Mouse (Mus musculus) C2C12 (cell line): Measurements from ENCODE around the gene Sparc. TPM values are rescaled to one million over a fixed set of nuclear protein-coding genes. Genes with fewer than 3 reads are reported as not detected.

Experiments used
- H3K27me3 ChIP-seq: one replicate; pipeline ENCODE4 v1.6.1; 2011; ENCODE audit not compliant: control insufficient read depth, insufficient read depth, insufficient read length
- H3K36me3 ChIP-seq: one replicate; pipeline ENCODE4 v1.6.1; 2011; ENCODE audit not compliant: control insufficient read depth, insufficient read depth
- H3K4me3 ChIP-seq: one replicate; pipeline ENCODE4 v1.5.1; 2011; ENCODE audit warnings: mild to moderate bottlenecking, control low read depth; ENCODE audit not compliant: poor library complexity, insufficient read depth, severe bottlenecking
- H3K79me2 ChIP-seq: one replicate; pipeline ENCODE4 v1.6.1; 2011; ENCODE audit not compliant: control insufficient read depth, insufficient read depth
- H3K79me3 ChIP-seq: one replicate; pipeline ENCODE4 v1.6.1; 2011; ENCODE audit warnings: low read depth, control low read depth
- H3ac ChIP-seq: one replicate; pipeline ENCODE3; 2011; ENCODE audit warnings: low read depth; ENCODE audit not compliant: control insufficient read depth, insufficient read length
- CEBPB ChIP-seq: IDR thresholded peaks from one replicate; pipeline ENCODE4 v1.6.1; 2011; ENCODE audit warnings: low read depth, mild to moderate bottlenecking, control low read depth, moderate library complexity
- CTCF ChIP-seq: IDR thresholded peaks from one replicate; pipeline ENCODE4 v1.5.1; 2011; ENCODE audit not compliant: control insufficient read depth, insufficient read depth, insufficient read length
- FOSL1 ChIP-seq: IDR thresholded peaks from one replicate; pipeline ENCODE4 v1.8.0; 2011; ENCODE audit warnings: mild to moderate bottlenecking, low read length; ENCODE audit not compliant: poor library complexity, insufficient read depth, severe bottlenecking
- MAX ChIP-seq: IDR thresholded peaks from one replicate; pipeline ENCODE4 v1.6.1; 2011; ENCODE audit warnings: mild to moderate bottlenecking, control low read depth
- MYOD1 ChIP-seq: IDR thresholded peaks from one replicate; pipeline ENCODE4 v1.6.1; 2011; ENCODE audit warnings: low read depth; ENCODE audit not compliant: control insufficient read depth, insufficient read length
- MYOG ChIP-seq: IDR thresholded peaks from one replicate; pipeline ENCODE4 v1.6.1; 2011; ENCODE audit not compliant: control insufficient read depth, insufficient read length; ENCODE audit errors: extremely low read depth
- USF1 ChIP-seq: IDR thresholded peaks from one replicate; pipeline ENCODE4 v1.6.1; 2011; ENCODE audit warnings: low read depth, mild to moderate bottlenecking, control low read depth, moderate library complexity
- polyA plus RNA-seq: library from polyadenylated mRNA; unstranded; fragments of >200 nt; fragmentation: generic; extraction: Trizol; gene quantifications from one replicate; pipeline ENCODE4 v1.2.1, GENCODE M21; 2012; ENCODE audit warnings: missing spikeins

Gene Sparc
- polyA plus RNA-seq, 1 experiment, result 632 TPM

DNA sequence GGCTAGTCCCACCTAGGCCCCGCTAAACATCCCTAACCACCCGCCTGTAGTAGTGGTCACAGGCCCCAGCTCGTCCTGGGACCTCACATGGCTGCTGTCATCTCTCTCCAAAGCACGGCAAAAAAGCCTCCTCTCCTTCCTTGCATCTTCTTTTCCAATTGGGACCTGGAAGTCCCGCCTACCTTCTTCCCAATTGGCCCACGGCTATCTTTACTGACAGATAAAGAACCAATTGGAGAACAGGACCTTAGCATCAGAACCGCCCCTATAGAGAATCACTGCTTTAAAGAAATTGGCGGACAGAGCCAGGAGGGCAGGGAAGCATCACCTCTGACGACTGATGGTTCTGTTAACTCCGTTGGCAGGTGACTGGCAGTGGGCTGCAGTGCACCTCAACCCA is 30.5 kb downstream of the Sparc start:
- H3K79me3 ChIP-seq, result no peaks in the 10 kb centered on the region
- no peaks in the 10 kb centered on the region for H3K27me3 ChIP-seq
- no peak overlapping the region for H3K4me3 ChIP-seq
- no peak for TF ChIP-seq CEBPB
- TF ChIP-seq MYOD1, result no peak
- TF ChIP-seq MYOG, result no peak
- no peak for TF ChIP-seq USF1
- TF ChIP-seq FOSL1, result no peak
- TF ChIP-seq MAX, result no peak
- no peak for TF ChIP-seq CTCF
- H3ac ChIP-seq, result no peak overlapping the region
- peaks cover 33% of the 10 kb centered on the region for H3K36me3 ChIP-seq
- H3K79me2 ChIP-seq, result no peaks in the 10 kb centered on the region

- H3K79me2 ChIP-seq, result no peaks in the 10 kb centered on the region
- H3K27me3 ChIP-seq, result no peaks in the 10 kb centered on the region
- no peak for TF ChIP-seq CEBPB
- peak; percentile 40 for TF ChIP-seq CTCF
- no peak overlapping the region for H3ac ChIP-seq
- H3K79me3 ChIP-seq, result no peaks in the 10 kb centered on the region
- H3K4me3 ChIP-seq, result no peak overlapping the region
- H3K36me3 ChIP-seq, result peaks cover 10% of the 10 kb centered on the region
Measured at GRCm38 (mm10) chr11:55389778-55390177, 33.2 kb downstream of the Sparc start.

DNA sequence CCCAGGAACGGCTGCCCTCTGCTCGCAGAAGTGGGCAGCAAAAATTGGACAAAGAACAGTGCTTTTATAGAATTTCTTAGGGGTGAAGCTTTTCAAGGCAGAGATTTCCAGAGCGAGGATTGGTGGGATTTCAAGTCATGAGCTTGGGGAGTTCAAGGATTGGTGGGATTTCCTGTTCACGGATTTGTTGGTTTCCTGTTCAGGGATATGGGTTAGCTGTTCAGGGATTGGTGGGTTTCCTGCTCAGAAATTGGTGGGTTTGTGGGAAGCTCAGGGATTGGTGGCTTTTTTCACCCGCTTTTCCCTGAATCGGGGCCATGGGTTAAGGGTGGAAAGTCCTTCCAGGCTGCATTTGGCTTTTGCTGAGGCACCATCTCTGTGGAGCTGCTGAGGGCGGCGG is 35.4 kb downstream of the Sparc start:
- peaks cover 4% of the 10 kb centered on the region for H3K27me3 ChIP-seq

GRCm38 (mm10) chr11:55386424-55387063 is 36.4 kb downstream of the Sparc start:
- TF ChIP-seq CTCF, result peak; percentile 90
- no peak for TF ChIP-seq MYOG
- H3K79me3 ChIP-seq, result no peaks in the 10 kb centered on the region

More for the DNA sequence above, 35.4 kb downstream of the Sparc start:
- Histone ChIP-seq H3K79me2 (no peaks in the 10 kb centered on the region), H3ac (no peak overlapping the region), H3K4me3 (no peak overlapping the region), H3K79me3 (no peaks in the 10 kb centered on the region), H3K36me3 (no peaks in the 10 kb centered on the region)
- TF ChIP-seq MYOG (no peak), CEBPB (no peak), USF1 (no peak), MYOD1 (no peak), FOSL1 (no peak), MAX (no peak), CTCF (no peak)

DNA sequence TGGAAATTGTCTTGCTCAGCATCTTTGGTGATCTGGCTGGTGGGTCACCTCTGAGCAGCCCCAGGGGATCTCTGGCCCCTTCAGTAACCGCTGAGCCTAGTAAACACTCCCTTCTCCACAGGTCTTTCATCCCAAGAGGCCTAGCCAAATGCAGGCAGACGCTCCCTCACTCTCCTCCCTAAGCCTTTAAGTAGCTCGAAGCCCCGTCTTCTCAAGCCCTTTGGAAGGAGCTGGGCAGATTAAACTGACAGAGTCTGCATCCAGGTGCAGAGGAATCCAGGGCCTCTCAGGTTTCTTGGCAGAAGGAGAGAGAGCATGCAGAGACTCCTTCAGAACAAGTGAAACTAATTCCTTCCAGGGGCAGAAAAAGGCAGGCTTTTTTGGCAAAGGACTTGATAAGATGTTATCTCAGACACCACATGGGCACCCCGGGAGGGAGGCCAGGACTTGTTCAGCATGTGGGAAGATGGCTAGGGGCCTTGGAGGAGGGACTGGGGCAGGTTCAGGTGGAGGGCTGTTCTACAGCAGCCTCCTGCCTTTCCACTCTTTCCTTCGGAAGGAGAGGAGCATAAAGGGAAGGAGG is 39.4 kb downstream of the Sparc start:
- Histone ChIP-seq H3K79me2 (no peaks in the 10 kb centered on the region), H3K36me3 (no peaks in the 10 kb centered on the region), H3K4me3 (no peak overlapping the region), H3K27me3 (peaks cover 4% of the 10 kb centered on the region), H3K79me3 (no peaks in the 10 kb centered on the region), H3ac (no peak overlapping the region)
- no peak for TF ChIP-seq MYOG
- TF ChIP-seq MYOD1, result no peak
- no peak for TF ChIP-seq USF1
- no peak for TF ChIP-seq FOSL1
- no peak for TF ChIP-seq CTCF
- no peak for TF ChIP-seq MAX
- no peak for TF ChIP-seq CEBPB

More at GRCm38 (mm10) chr11:55386424-55387063, 36.4 kb downstream of the Sparc start:
- no peak overlapping the region for H3ac ChIP-seq
- no peak overlapping the region for H3K4me3 ChIP-seq
- peaks cover 4% of the 10 kb centered on the region for H3K27me3 ChIP-seq
- H3K79me2 ChIP-seq, result no peaks in the 10 kb centered on the region
- no peaks in the 10 kb centered on the region for H3K36me3 ChIP-seq

DNA sequence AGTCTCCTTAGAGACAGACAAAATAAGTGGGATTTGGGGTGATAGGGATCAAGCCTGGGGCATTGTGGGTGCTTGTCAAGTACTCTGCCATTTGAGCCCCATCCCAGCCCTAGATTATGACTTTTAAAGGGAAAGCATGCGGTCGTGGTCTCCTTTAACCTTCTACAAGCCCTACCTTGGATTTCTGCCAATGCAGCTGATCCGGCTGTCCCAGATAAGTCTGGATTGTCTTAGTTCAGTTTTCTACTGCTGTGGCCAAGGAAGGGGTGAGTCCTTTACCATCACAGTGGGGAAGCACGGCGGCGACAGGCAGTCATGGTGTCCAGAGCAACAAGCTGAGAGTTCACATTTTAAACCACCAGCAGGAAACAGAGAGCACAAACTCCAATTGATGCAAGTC is 42.1 kb downstream of the Sparc start:
- Histone ChIP-seq H3K79me3 (no peaks in the 10 kb centered on the region), H3K4me3 (no peak overlapping the region), H3K27me3 (peaks cover 4% of the 10 kb centered on the region), H3K36me3 (no peaks in the 10 kb centered on the region), H3K79me2 (no peaks in the 10 kb centered on the region), H3ac (no peak overlapping the region)
- TF ChIP-seq MAX, result no peak
